Mouse (Mus musculus) ES-E14 (cell line): Measurements from ENCODE around the gene Wasf2.

Source experiments
- ZC3H11A ChIP-seq: IDR thresholded peaks from 2 replicates; pipeline ENCODE4 v1.6.1; 2012; ENCODE audit warnings: low read depth, mild to moderate bottlenecking, inconsistent platforms, low read length, borderline replicate concordance
- ZNF384 ChIP-seq: IDR thresholded peaks from 2 replicates; pipeline ENCODE4 v1.6.1; 2012; ENCODE audit warnings: low read depth, low read length, inconsistent platforms

DNA sequence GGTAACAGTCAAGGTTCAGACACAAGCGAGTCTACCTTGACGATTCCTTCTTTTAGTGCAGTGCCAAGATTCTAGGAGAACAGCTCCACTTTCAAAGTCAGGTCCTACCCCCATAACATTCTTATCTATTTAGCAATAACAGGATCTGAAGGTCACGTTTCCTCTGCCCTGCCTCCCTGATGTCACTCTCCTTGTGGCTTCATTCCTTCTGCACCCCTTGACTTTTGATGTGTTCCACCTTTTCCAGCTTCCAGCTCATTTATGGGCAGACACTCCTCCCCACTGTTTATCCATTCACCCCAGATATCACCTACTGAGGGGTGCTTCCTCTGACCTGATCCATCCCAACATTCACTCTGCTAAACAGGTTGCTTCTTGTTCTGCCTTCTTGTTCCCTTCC, 3.2 kb upstream of the Wasf2 start:
- no peak for TF ChIP-seq ZNF384
- no peak for TF ChIP-seq ZC3H11A
